Mouse (Mus musculus) C2C12 (cell line): ENCODE data around the gene Minar1.

Experiments used
- CEBPB ChIP-seq: IDR thresholded peaks from one replicate; pipeline ENCODE4 v1.6.1; 2011; ENCODE audit warnings: low read depth, mild to moderate bottlenecking, control low read depth, moderate library complexity
- CTCF ChIP-seq: IDR thresholded peaks from one replicate; pipeline ENCODE4 v1.5.1; 2011; ENCODE audit not compliant: control insufficient read depth, insufficient read depth, insufficient read length
- MYOG ChIP-seq: IDR thresholded peaks from one replicate; pipeline ENCODE4 v1.6.1; 2011; ENCODE audit not compliant: control insufficient read depth, insufficient read length; ENCODE audit errors: extremely low read depth
- USF1 ChIP-seq: IDR thresholded peaks from one replicate; pipeline ENCODE4 v1.6.1; 2011; ENCODE audit warnings: low read depth, mild to moderate bottlenecking, control low read depth, moderate library complexity

- no peak for TF ChIP-seq MYOG
- no peak for TF ChIP-seq CTCF
- TF ChIP-seq CEBPB = no peak
- no peak for TF ChIP-seq USF1
Measured at GRCm38 (mm10) chr9:89552663-89553062, 70.3 kb downstream of the Minar1 start.
